Mouse (Mus musculus): ENCODE results near the gene Nr6a1. TPM values are rescaled to one million over a fixed set of nuclear protein-coding genes. Genes with fewer than 3 reads are reported as not detected.

Nr6a1 gene
- polyA plus RNA-seq, 1 experiment, result 0.74 TPM

- TF ChIP-seq MAX (IDR thresholded peaks at IDR 0.05), result no peak
- no peak for TF ChIP-seq MYOD1 (IDR thresholded peaks at IDR 0.05; ENCODE audit: control insufficient read depth, insufficient read length, low read depth)
- TF ChIP-seq CEBPB (IDR thresholded peaks at IDR 0.05; ENCODE audit: low read depth), result no peak
- TF ChIP-seq FOSL1 (IDR thresholded peaks at IDR 0.05; ENCODE audit: insufficient read depth, low read length, poor library complexity, severe bottlenecking), result no peak
- no peak for TF ChIP-seq USF1 (IDR thresholded peaks at IDR 0.05; ENCODE audit: low read depth)
- TF ChIP-seq MYOG (IDR thresholded peaks at IDR 0.05; ENCODE audit: control insufficient read depth, extremely low read depth, insufficient read length), result no peak
- no peak for TF ChIP-seq CTCF (IDR thresholded peaks at IDR 0.05; ENCODE audit: control insufficient read depth, insufficient read depth, insufficient read length)
- Histone ChIP-seq H3K79me3 (ENCODE audit: low read depth) (peaks cover 14% of the 10 kb centered on the region), H3ac (ENCODE audit: control insufficient read depth, insufficient read length, low read depth) (no peak overlapping the region), H3K79me2 (ENCODE audit: control insufficient read depth, insufficient read depth) (peaks cover 65% of the 10 kb centered on the region), H3K27me3 (ENCODE audit: control insufficient read depth, insufficient read depth, insufficient read length) (no peaks in the 10 kb centered on the region), H3K4me3 (ENCODE audit: insufficient read depth, poor library complexity, severe bottlenecking) (no peak overlapping the region), H3K36me3 (ENCODE audit: control insufficient read depth, insufficient read depth) (no peaks in the 10 kb centered on the region)
Observed at GRCm38 (mm10) chr2:38921374-38921773, 6.1 kb downstream of the Nr6a1 start.

GRCm38 (mm10) chr2:38916947-38917691 lies 10.4 kb downstream of the Nr6a1 start:
- Histone ChIP-seq H3K27me3 (ENCODE audit: control insufficient read depth, insufficient read depth, insufficient read length) (no peaks in the 10 kb centered on the region), H3K4me3 (ENCODE audit: insufficient read depth, poor library complexity, severe bottlenecking) (no peak overlapping the region), H3K36me3 (ENCODE audit: control insufficient read depth, insufficient read depth) (no peaks in the 10 kb centered on the region), H3ac (ENCODE audit: control insufficient read depth, insufficient read length, low read depth) (no peak overlapping the region), H3K79me3 (ENCODE audit: low read depth) (peaks cover 5% of the 10 kb centered on the region), H3K79me2 (ENCODE audit: control insufficient read depth, insufficient read depth) (peaks cover 49% of the 10 kb centered on the region)
- TF ChIP-seq MYOG (IDR thresholded peaks at IDR 0.05; ENCODE audit: control insufficient read depth, extremely low read depth, insufficient read length), result no peak
- TF ChIP-seq FOSL1 (IDR thresholded peaks at IDR 0.05; ENCODE audit: insufficient read depth, low read length, poor library complexity, severe bottlenecking), result no peak
- TF ChIP-seq MAX (IDR thresholded peaks at IDR 0.05), result no peak
- TF ChIP-seq CTCF (IDR thresholded peaks at IDR 0.05; ENCODE audit: control insufficient read depth, insufficient read depth, insufficient read length), result no peak
- TF ChIP-seq CEBPB (IDR thresholded peaks at IDR 0.05; ENCODE audit: low read depth), result no peak
- TF ChIP-seq MYOD1 (IDR thresholded peaks at IDR 0.05; ENCODE audit: control insufficient read depth, insufficient read length, low read depth), result no peak
- no peak for TF ChIP-seq USF1 (IDR thresholded peaks at IDR 0.05; ENCODE audit: low read depth)

GRCm38 (mm10) chr2:38914965-38915364 lies 12.5 kb downstream of the Nr6a1 start:
- no peak overlapping the region for H3K4me3 ChIP-seq (ENCODE audit: insufficient read depth, poor library complexity, severe bottlenecking)
- no peak overlapping the region for H3ac ChIP-seq (ENCODE audit: control insufficient read depth, insufficient read length, low read depth)
- no peaks in the 10 kb centered on the region for H3K27me3 ChIP-seq (ENCODE audit: control insufficient read depth, insufficient read depth, insufficient read length)
- peaks cover 43% of the 10 kb centered on the region for H3K79me2 ChIP-seq (ENCODE audit: control insufficient read depth, insufficient read depth)
- no peak for TF ChIP-seq MAX (IDR thresholded peaks at IDR 0.05)
- TF ChIP-seq MYOD1 (IDR thresholded peaks at IDR 0.05; ENCODE audit: control insufficient read depth, insufficient read length, low read depth), result no peak
- TF ChIP-seq CEBPB (IDR thresholded peaks at IDR 0.05; ENCODE audit: low read depth), result no peak
- TF ChIP-seq CTCF (IDR thresholded peaks at IDR 0.05; ENCODE audit: control insufficient read depth, insufficient read depth, insufficient read length), result no peak
- TF ChIP-seq MYOG (IDR thresholded peaks at IDR 0.05; ENCODE audit: control insufficient read depth, extremely low read depth, insufficient read length), result no peak
- no peak for TF ChIP-seq FOSL1 (IDR thresholded peaks at IDR 0.05; ENCODE audit: insufficient read depth, low read length, poor library complexity, severe bottlenecking)
- no peak for TF ChIP-seq USF1 (IDR thresholded peaks at IDR 0.05; ENCODE audit: low read depth)
- H3K36me3 ChIP-seq (ENCODE audit: control insufficient read depth, insufficient read depth), result no peaks in the 10 kb centered on the region
- peaks cover 2% of the 10 kb centered on the region for H3K79me3 ChIP-seq (ENCODE audit: low read depth)

- no peaks in the 10 kb centered on the region for H3K27me3 ChIP-seq (ENCODE audit: control insufficient read depth, insufficient read depth, insufficient read length)
- no peaks in the 10 kb centered on the region for H3K36me3 ChIP-seq (ENCODE audit: control insufficient read depth, insufficient read depth)
- no peak overlapping the region for H3K4me3 ChIP-seq (ENCODE audit: insufficient read depth, poor library complexity, severe bottlenecking)
- no peak overlapping the region for H3ac ChIP-seq (ENCODE audit: control insufficient read depth, insufficient read length, low read depth)
- TF ChIP-seq USF1 (IDR thresholded peaks at IDR 0.05; ENCODE audit: low read depth) (no peak), CEBPB (IDR thresholded peaks at IDR 0.05; ENCODE audit: low read depth) (no peak), MAX (IDR thresholded peaks at IDR 0.05) (no peak), MYOD1 (IDR thresholded peaks at IDR 0.05; ENCODE audit: control insufficient read depth, insufficient read length, low read depth) (no peak), MYOG (IDR thresholded peaks at IDR 0.05; ENCODE audit: control insufficient read depth, extremely low read depth, insufficient read length) (no peak), CTCF (IDR thresholded peaks at IDR 0.05; ENCODE audit: control insufficient read depth, insufficient read depth, insufficient read length) (no peak), FOSL1 (IDR thresholded peaks at IDR 0.05; ENCODE audit: insufficient read depth, low read length, poor library complexity, severe bottlenecking) (no peak)
- H3K79me2 ChIP-seq (ENCODE audit: control insufficient read depth, insufficient read depth), result peaks cover 43% of the 10 kb centered on the region
- peaks cover 3% of the 10 kb centered on the region for H3K79me3 ChIP-seq (ENCODE audit: low read depth)
Observed at GRCm38 (mm10) chr2:38914517-38914916, 13.0 kb downstream of the Nr6a1 start.

GRCm38 (mm10) chr2:38908604-38909003 lies 18.9 kb downstream of the Nr6a1 start:
- TF ChIP-seq CTCF (IDR thresholded peaks at IDR 0.05; ENCODE audit: control insufficient read depth, insufficient read depth, insufficient read length), result no peak
- TF ChIP-seq USF1 (IDR thresholded peaks at IDR 0.05; ENCODE audit: low read depth), result no peak
- TF ChIP-seq CEBPB (IDR thresholded peaks at IDR 0.05; ENCODE audit: low read depth), result no peak
- TF ChIP-seq MYOG (IDR thresholded peaks at IDR 0.05; ENCODE audit: control insufficient read depth, extremely low read depth, insufficient read length), result no peak
- no peak for TF ChIP-seq MYOD1 (IDR thresholded peaks at IDR 0.05; ENCODE audit: control insufficient read depth, insufficient read length, low read depth)
- no peak for TF ChIP-seq FOSL1 (IDR thresholded peaks at IDR 0.05; ENCODE audit: insufficient read depth, low read length, poor library complexity, severe bottlenecking)
- no peak for TF ChIP-seq MAX (IDR thresholded peaks at IDR 0.05)
- H3K36me3 ChIP-seq (ENCODE audit: control insufficient read depth, insufficient read depth), result no peaks in the 10 kb centered on the region
- H3K4me3 ChIP-seq (ENCODE audit: insufficient read depth, poor library complexity, severe bottlenecking), result no peak overlapping the region

More at GRCm38 (mm10) chr2:38908604-38909003, 18.9 kb downstream of the Nr6a1 start:
- Histone ChIP-seq H3ac (ENCODE audit: control insufficient read depth, insufficient read length, low read depth) (no peak overlapping the region), H3K79me2 (ENCODE audit: control insufficient read depth, insufficient read depth) (peaks cover 33% of the 10 kb centered on the region), H3K79me3 (ENCODE audit: low read depth) (peaks cover 8% of the 10 kb centered on the region), H3K27me3 (ENCODE audit: control insufficient read depth, insufficient read depth, insufficient read length) (no peaks in the 10 kb centered on the region)
